Mouse (Mus musculus): ENCODE results near the gene Glp1r. TPM values are rescaled to one million over a fixed set of nuclear protein-coding genes. Genes with fewer than 3 reads are reported as not detected.

Glp1r gene
- polyA plus RNA-seq (2015; fragmentation: Nextera tagmentation; extraction: Ambion mirVana), result 0.17 and 0.22 TPM in 2 replicates

- H3K36me3 ChIP-seq, result no peaks in the 10 kb centered on the region
- H3K27me3 ChIP-seq (replicated peaks), result peaks cover 59% of the 10 kb centered on the region
- no peak for ATAC-seq (ENCODE audit: extremely low read depth, insufficient number of reproducible peaks, low FRiP score, low TSS enrichment)
- 0% methylated on average over 37 of the region's 37 CpGs for WGBS
- peaks cover 10% of the 10 kb centered on the region; the same call in 1 of the 2 replicates for H3K9me3 ChIP-seq
- H3K9ac ChIP-seq, result peak within 1 kb of the TSS; percentile 75
- H3K27ac ChIP-seq (replicated peaks), result no peak within 1 kb of the TSS
- peak within 1 kb of the TSS; percentile 56 for H3K4me3 ChIP-seq
- peaks cover 10% of the 10 kb centered on the region for H3K4me1 ChIP-seq
- H3K4me2 ChIP-seq, result peak within 1 kb of the TSS; percentile 87
Observed at GRCm38 (mm10) chr17:30901627-30902026, at the start of gene Glp1r. TSS of gene Glp1r (plus strand) at chr17:30901817.

DNA sequence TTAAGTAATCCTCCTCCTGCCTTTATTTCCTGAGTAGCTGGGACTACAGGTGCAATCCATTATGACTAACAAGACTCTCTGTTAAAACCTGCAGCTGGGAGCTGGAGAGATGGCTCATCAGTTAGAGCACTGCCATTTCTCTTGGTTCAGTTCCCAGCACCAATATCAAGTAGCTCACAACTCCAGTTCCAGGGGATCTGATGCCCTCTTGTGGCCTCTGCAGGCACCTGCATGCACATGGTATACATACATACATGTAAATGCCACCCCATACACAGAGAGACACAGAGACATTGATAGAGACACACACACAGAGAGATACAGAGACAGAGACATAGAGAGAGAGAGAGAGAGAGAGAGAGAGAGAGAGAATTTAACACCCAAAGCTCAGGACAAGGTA, 49.3 kb upstream of the Glp1r start:
- Histone ChIP-seq H3K9me3 (peaks cover 3% of the 10 kb centered on the region; the same call in 1 of the 2 replicates), H3K36me3 (no peaks in the 10 kb centered on the region), H3K4me1 (no peaks in the 10 kb centered on the region), H3K4me2 (no peak overlapping the region), H3K9ac (no peak overlapping the region), H3K4me3 (no peak overlapping the region), H3K27me3 (replicated peaks) (no peaks in the 10 kb centered on the region), H3K27ac (replicated peaks) (no peak overlapping the region)
- no peak for ATAC-seq (ENCODE audit: extremely low read depth, insufficient number of reproducible peaks, low FRiP score, low TSS enrichment)

- H3K4me1 ChIP-seq, result peaks cover 4% of the 10 kb centered on the region; the same call in 1 of the 2 replicates
- H3K4me3 ChIP-seq, result no peak overlapping the region
- H3K36me3 ChIP-seq, result no peaks in the 10 kb centered on the region
- H3K9me3 ChIP-seq, result peaks cover 1% of the 10 kb centered on the region; the same call in 1 of the 2 replicates
- H3K27me3 ChIP-seq (replicated peaks), result no peaks in the 10 kb centered on the region
- no peak overlapping the region for H3K9ac ChIP-seq
- WGBS, result 79% methylated on average over 5 of the region's 5 CpGs
- no peak overlapping the region for H3K4me2 ChIP-seq
- no peak for ATAC-seq (ENCODE audit: extremely low read depth, insufficient number of reproducible peaks, low FRiP score, low TSS enrichment)
- H3K27ac ChIP-seq (replicated peaks), result no peak overlapping the region
Observed at GRCm38 (mm10) chr17:30857347-30857746, 44.3 kb upstream of the Glp1r start.

GRCm38 (mm10) chr17:30858586-30859259, 42.9 kb upstream of the Glp1r start:
- no peak overlapping the region for H3K4me3 ChIP-seq
- ATAC-seq (ENCODE audit: extremely low read depth, insufficient number of reproducible peaks, low FRiP score, low TSS enrichment), result no peak

DNA sequence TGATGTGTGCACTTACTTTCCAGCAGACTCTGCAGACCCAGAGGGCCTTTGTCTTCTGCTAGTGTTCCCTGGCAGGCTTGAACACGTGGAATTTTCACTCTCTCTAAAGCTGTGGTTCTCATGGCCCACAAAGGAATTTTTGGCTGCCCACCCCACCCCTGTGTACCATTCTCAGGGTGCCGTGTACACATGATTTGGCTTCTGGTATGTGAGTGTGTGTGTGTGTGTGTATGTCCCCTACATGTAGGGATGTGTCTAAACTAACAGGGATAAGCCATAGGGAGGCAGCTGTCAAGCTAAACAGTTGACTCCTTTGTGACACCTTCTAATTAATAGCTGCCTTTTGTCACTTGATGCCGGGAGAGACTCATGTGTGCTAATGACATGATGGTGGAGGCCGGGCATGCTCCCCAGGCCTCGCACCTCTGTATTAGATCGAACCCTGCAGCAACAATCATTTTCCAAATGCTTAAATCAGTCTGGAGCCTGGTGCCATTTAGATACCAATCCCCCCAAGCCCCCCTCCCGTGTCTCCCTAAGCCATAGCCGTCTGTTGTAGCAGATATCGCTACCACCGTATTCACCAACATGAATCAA, 41.5 kb upstream of the Glp1r start:
- Histone ChIP-seq H3K9ac (no peak overlapping the region), H3K4me2 (no peak overlapping the region), H3K4me3 (no peak overlapping the region), H3K27me3 (replicated peaks) (no peaks in the 10 kb centered on the region), H3K36me3 (no peaks in the 10 kb centered on the region), H3K9me3 (no peaks in the 10 kb centered on the region), H3K27ac (replicated peaks) (no peak overlapping the region), H3K4me1 (peaks cover 8% of the 10 kb centered on the region)
- no peak for ATAC-seq (ENCODE audit: extremely low read depth, insufficient number of reproducible peaks, low FRiP score, low TSS enrichment)
- WGBS, result 62% methylated on average over 10 of the region's 10 CpGs

More at GRCm38 (mm10) chr17:30858586-30859259, 42.9 kb upstream of the Glp1r start:
- Histone ChIP-seq H3K9ac (no peak overlapping the region), H3K9me3 (no peaks in the 10 kb centered on the region), H3K36me3 (no peaks in the 10 kb centered on the region), H3K4me1 (peaks cover 8% of the 10 kb centered on the region), H3K27ac (replicated peaks) (no peak overlapping the region), H3K27me3 (replicated peaks) (no peaks in the 10 kb centered on the region), H3K4me2 (no peak overlapping the region)
- 44% methylated on average over 11 of the region's 11 CpGs for WGBS

- 61% methylated on average over 7 of the region's 7 CpGs for WGBS
- no peaks in the 10 kb centered on the region for H3K27me3 ChIP-seq (replicated peaks)
- no peak overlapping the region for H3K9ac ChIP-seq
- H3K36me3 ChIP-seq, result no peaks in the 10 kb centered on the region
- no peak overlapping the region for H3K4me2 ChIP-seq
- no peak for ATAC-seq (ENCODE audit: extremely low read depth, insufficient number of reproducible peaks, low FRiP score, low TSS enrichment)
- H3K9me3 ChIP-seq, result no peaks in the 10 kb centered on the region
- peaks cover 8% of the 10 kb centered on the region for H3K4me1 ChIP-seq
- no peak overlapping the region for H3K27ac ChIP-seq (replicated peaks)
- H3K4me3 ChIP-seq, result no peak overlapping the region
Observed at GRCm38 (mm10) chr17:30860606-30861005, 41.0 kb upstream of the Glp1r start.

DNA sequence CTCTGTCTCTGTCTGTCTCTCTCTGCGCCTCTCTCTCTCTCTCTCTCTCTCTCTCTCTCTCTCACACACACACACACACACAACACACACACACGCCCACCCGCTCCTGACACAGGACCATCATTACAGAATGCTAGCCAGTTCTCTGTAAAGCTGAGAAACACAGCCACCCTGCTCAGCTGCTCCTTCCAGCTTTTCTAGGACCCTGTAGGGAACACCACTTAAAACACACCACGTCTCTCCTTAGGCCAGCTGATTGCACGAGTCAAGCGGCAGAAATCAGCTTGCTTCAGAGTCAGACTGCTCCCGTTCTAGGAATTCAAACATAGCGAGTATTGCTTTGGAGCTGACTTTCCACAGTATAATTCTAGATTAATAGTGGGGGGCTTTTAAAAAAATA, 35.3 kb upstream of the Glp1r start:
- H3K4me3 ChIP-seq, result no peak overlapping the region
- H3K9me3 ChIP-seq, result no peaks in the 10 kb centered on the region
- H3K4me2 ChIP-seq, result no peak overlapping the region
- no peaks in the 10 kb centered on the region for H3K36me3 ChIP-seq
- peaks cover 4% of the 10 kb centered on the region; the same call in 1 of the 2 replicates for H3K4me1 ChIP-seq
- no peak overlapping the region for H3K27ac ChIP-seq (replicated peaks)
- H3K9ac ChIP-seq, result no peak overlapping the region
- 51% methylated on average over 8 of the region's 8 CpGs for WGBS
- ATAC-seq (ENCODE audit: extremely low read depth, insufficient number of reproducible peaks, low FRiP score, low TSS enrichment), result no peak
- H3K27me3 ChIP-seq (replicated peaks), result no peaks in the 10 kb centered on the region

DNA sequence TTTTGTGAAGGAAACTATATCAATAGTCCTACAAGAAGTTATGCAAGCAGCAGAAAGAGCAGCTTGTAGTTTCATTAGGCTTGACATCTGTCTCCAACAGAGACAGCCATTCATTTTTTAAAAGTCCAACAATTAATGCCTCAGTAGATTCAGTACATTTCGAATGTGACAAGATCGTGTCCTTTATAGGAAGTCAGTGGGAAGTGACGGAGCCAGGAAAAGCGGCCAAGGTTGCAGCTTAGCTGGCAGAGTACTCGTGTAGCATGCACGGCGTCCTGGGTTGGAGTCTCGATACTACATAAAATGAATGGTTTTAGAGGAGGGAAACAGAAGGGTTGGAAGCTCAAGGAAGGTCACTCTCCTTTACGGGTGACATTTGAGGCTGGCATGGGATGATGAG, 34.7 kb upstream of the Glp1r start:
- no peaks in the 10 kb centered on the region for H3K36me3 ChIP-seq
- H3K4me1 ChIP-seq, result peaks cover 4% of the 10 kb centered on the region; the same call in 1 of the 2 replicates
- no peak overlapping the region for H3K4me2 ChIP-seq
- no peak overlapping the region for H3K27ac ChIP-seq (replicated peaks)
- WGBS, result 75% methylated on average over 9 of the region's 9 CpGs
- no peaks in the 10 kb centered on the region for H3K27me3 ChIP-seq (replicated peaks)
- no peaks in the 10 kb centered on the region for H3K9me3 ChIP-seq
- ATAC-seq (ENCODE audit: extremely low read depth, insufficient number of reproducible peaks, low FRiP score, low TSS enrichment), result no peak
- H3K4me3 ChIP-seq, result no peak overlapping the region
- H3K9ac ChIP-seq, result no peak overlapping the region

DNA sequence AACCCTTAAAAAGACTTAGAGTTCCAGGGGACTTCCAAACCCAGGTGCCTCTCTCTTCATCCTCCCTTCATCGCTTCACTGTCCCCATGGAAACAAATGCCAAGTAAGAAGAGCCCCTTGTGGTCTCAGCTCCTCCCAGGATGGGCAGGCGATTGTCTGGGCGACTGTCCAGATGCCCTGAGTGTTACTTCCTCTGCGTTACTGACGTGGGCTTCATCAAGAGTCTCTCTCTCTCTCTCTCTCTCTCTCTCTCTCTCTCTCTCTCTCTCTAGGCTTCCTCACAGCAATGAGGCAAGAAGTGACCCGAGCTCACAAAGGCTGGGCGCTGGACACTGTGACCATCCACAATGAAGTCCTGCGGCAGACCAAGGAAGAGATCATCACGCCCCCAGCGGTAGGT, 30.6 kb upstream of the Glp1r start:
- Histone ChIP-seq H3K4me1 (peaks cover 5% of the 10 kb centered on the region), H3K4me3 (no peak overlapping the region), H3K4me2 (no peak overlapping the region), H3K27me3 (replicated peaks) (no peaks in the 10 kb centered on the region), H3K27ac (replicated peaks) (no peak overlapping the region), H3K36me3 (no peaks in the 10 kb centered on the region), H3K9ac (no peak overlapping the region), H3K9me3 (no peaks in the 10 kb centered on the region; the same call in 1 of the 2 replicates)
- WGBS, result 20% methylated on average over 10 of the region's 10 CpGs
- no peak; the same call in 1 of the 2 replicates for ATAC-seq (ENCODE audit: extremely low read depth, insufficient number of reproducible peaks, low FRiP score, low TSS enrichment)

GRCm38 (mm10) chr17:30874276-30874675, 27.3 kb upstream of the Glp1r start:
- 36% methylated on average over 15 of the region's 15 CpGs for WGBS
- H3K4me3 ChIP-seq, result peak overlapping the region; percentile 27

DNA sequence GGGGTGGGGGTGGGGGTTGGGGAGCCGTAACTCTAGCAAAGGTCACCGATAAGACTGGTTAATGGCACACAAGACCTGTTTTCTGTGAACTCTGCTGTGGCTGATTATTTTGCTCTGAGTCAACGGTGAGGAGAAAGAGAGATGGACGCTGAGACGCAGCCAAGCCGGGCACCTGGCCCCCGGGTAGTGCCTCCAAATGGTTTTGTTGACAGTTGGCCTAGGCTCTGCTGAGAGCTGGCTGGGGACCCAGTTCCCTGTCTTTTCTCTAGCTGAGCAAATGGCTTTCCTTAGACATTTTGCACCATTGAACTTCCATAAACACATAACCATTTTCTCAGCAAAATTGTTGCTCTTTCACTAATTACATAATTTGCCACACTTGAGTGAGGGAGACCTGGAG, 24.2 kb upstream of the Glp1r start:
- ATAC-seq (ENCODE audit: extremely low read depth, insufficient number of reproducible peaks, low FRiP score, low TSS enrichment), result no peak
- Histone ChIP-seq H3K27ac (replicated peaks) (no peak overlapping the region), H3K4me3 (no peak overlapping the region), H3K27me3 (replicated peaks) (no peaks in the 10 kb centered on the region), H3K9ac (no peak overlapping the region), H3K4me2 (no peak overlapping the region), H3K9me3 (no peaks in the 10 kb centered on the region; the same call in 1 of the 2 replicates), H3K4me1 (peaks cover 9% of the 10 kb centered on the region), H3K36me3 (no peaks in the 10 kb centered on the region)
- WGBS, result 60% methylated on average over 7 of the region's 7 CpGs

More at GRCm38 (mm10) chr17:30874276-30874675, 27.3 kb upstream of the Glp1r start:
- Histone ChIP-seq H3K36me3 (no peaks in the 10 kb centered on the region), H3K27me3 (replicated peaks) (no peaks in the 10 kb centered on the region), H3K4me2 (peak overlapping the region; percentile 60), H3K27ac (replicated peaks) (no peak overlapping the region), H3K4me1 (peaks cover 5% of the 10 kb centered on the region), H3K9ac (peak overlapping the region; percentile 47; the same call in 1 of the 2 replicates), H3K9me3 (no peaks in the 10 kb centered on the region; the same call in 1 of the 2 replicates)
- ATAC-seq (ENCODE audit: extremely low read depth, insufficient number of reproducible peaks, low FRiP score, low TSS enrichment), result no peak

All from heart, embryonic 13.5 days (tissue).